Mouse (Mus musculus) lung, postnatal 0 days (tissue): ENCODE results near the gene Ikzf1. TPM values are rescaled to one million over a fixed set of nuclear protein-coding genes. Genes with fewer than 3 reads are reported as not detected.

Experiments used
- ATAC-seq: fragments of 200-750 bp; cut with Nextera tagmentation; 2 replicates; pipeline ENCODE4 v1.8.0; 2017; ENCODE audit warnings: moderate library complexity
- DNase-seq: peaks from one replicate; pipeline ENCODE4 v3.0.0-alpha.2; 2016; ENCODE audit warnings: low spot score
- H3K27ac ChIP-seq: fragments of 300-500 bp; sonication (generic); 2 replicates; pipeline ENCODE4 v1.5.1; 2014; ENCODE audit warnings: antibody characterized with exemption, mild to moderate bottlenecking, low read length, mixed read lengths
- H3K27me3 ChIP-seq: fragments of 300-500 bp; sonication (generic); replicated peaks from 2 replicates; pipeline ENCODE4 v1.6.1; 2014; ENCODE audit warnings: low read length, mixed read lengths; ENCODE audit not compliant: insufficient read depth
- H3K36me3 ChIP-seq: fragments of 300-500 bp; sonication (generic); 2 replicates; pipeline ENCODE4 v1.6.1; 2014; ENCODE audit warnings: low read length, mixed read lengths; ENCODE audit not compliant: insufficient read depth
- H3K4me1 ChIP-seq: fragments of 300-500 bp; sonication (generic); 2 replicates; pipeline ENCODE4 v1.6.1; 2014; ENCODE audit warnings: antibody characterized with exemption, low read depth, low read length, mixed read lengths; ENCODE audit not compliant: insufficient read depth
- H3K4me2 ChIP-seq: fragments of 300-500 bp; sonication (generic); replicated peaks from 2 replicates; pipeline ENCODE4 v1.6.1; 2014; ENCODE audit warnings: low read depth, mild to moderate bottlenecking, low read length, moderate library complexity, mixed read lengths
- H3K4me3 ChIP-seq: fragments of 300-500 bp; sonication (generic); 2 replicates; pipeline ENCODE4 v1.5.1; 2014; ENCODE audit warnings: low read depth, low read length
- H3K9ac ChIP-seq: fragments of 300-500 bp; sonication (generic); replicated peaks from 2 replicates; pipeline ENCODE4 v1.6.1; 2014; ENCODE audit warnings: low read depth, mild to moderate bottlenecking
- H3K9me3 ChIP-seq: fragments of 300-500 bp; sonication (generic); 2 replicates; pipeline ENCODE4 v1.6.1; 2016; ENCODE audit warnings: low read length, mixed read lengths
- CTCF ChIP-seq: IDR thresholded peaks from 2 replicates; pipeline ENCODE4 v1.5.1; 2016; ENCODE audit warnings: antibody characterized with exemption, mild to moderate bottlenecking
- EP300 ChIP-seq: IDR thresholded peaks from 2 replicates; pipeline ENCODE4 v1.6.1; 2016; ENCODE audit warnings: antibody characterized with exemption, mild to moderate bottlenecking, control low read depth
- WGBS: fragments of 180-500 bp; shearing (Covaris S2); extraction: QIAGEN DNeasy Blood & Tissue Kit; methylation state at CpG from one replicate; pipeline ENCODE4 v1.1.7; 2014; 5-methylcytosine and 5-hydroxymethylcytosine counted together
- polyA plus RNA-seq: library from polyadenylated mRNA; unstranded; fragments of >200 nt; fragmentation: Nextera tagmentation; extraction: Ambion mirVana; gene quantifications from 2 replicates; pipeline ENCODE4 v1.2.1, GENCODE M21; 2015

Ikzf1 gene
- polyA plus RNA-seq, 1 experiment from 2014 or later, result 1.7 TPM

DNA sequence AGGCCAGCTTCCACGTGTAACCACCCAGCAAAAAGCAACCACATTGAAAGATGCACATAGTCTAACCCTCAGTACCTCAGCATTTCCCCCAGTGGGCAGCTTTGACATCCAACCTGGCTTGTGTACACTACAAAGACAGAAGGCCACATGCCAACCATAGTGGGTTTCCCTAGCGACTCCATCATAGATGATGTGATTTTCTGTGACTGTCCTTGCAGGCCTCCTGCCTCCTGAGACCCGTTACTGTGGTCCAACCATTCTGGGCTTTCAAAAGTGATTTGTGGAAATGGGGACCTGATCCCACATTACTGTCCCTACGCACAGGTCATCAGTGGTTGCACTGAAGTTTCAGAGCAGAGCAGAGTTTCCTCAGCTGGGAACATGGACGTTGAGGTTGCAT, 90.1 kb downstream of the Ikzf1 start:
- 89% methylated on average over 5 of the region's 5 CpGs for WGBS
- DNase-seq (no peak), ATAC-seq (no peak)
- Histone ChIP-seq H3K4me1 (no peaks in the 10 kb centered on the region), H3K4me2 (no peak overlapping the region), H3K9ac (no peak overlapping the region), H3K9me3 (no peaks in the 10 kb centered on the region), H3K4me3 (no peak overlapping the region), H3K27ac (no peak overlapping the region), H3K36me3 (no peaks in the 10 kb centered on the region), H3K27me3 (no peaks in the 10 kb centered on the region)
- TF ChIP-seq CTCF (no peak), EP300 (no peak)

GRCm38 (mm10) chr11:11776071-11776821, 91.4 kb downstream of the Ikzf1 start:
- WGBS, result 67% methylated on average over 4 of the region's 4 CpGs
- Histone ChIP-seq H3K4me2 (no peak overlapping the region), H3K27ac (no peak overlapping the region), H3K4me1 (no peaks in the 10 kb centered on the region), H3K27me3 (no peaks in the 10 kb centered on the region), H3K36me3 (no peaks in the 10 kb centered on the region), H3K9ac (no peak overlapping the region), H3K9me3 (no peaks in the 10 kb centered on the region), H3K4me3 (no peak overlapping the region)
- no peak for DNase-seq
- ATAC-seq, result no peak
- TF ChIP-seq EP300 (no peak), CTCF (no peak)

GRCm38 (mm10) chr11:11776822-11777174, 92.0 kb downstream of the Ikzf1 start:
- no peaks in the 10 kb centered on the region for H3K36me3 ChIP-seq
- no peak overlapping the region for H3K27ac ChIP-seq
- no peak overlapping the region for H3K9ac ChIP-seq
- DNase-seq (no peak), ATAC-seq (no peak)
- H3K27me3 ChIP-seq, result no peaks in the 10 kb centered on the region
- H3K4me1 ChIP-seq, result no peaks in the 10 kb centered on the region
- WGBS, result 78% methylated on average over 7 of the region's 7 CpGs
- TF ChIP-seq EP300 (no peak), CTCF (0 out of 2 replicates have a peak, but pooled peaks have one; percentile 13)
- H3K4me3 ChIP-seq, result no peak overlapping the region
- H3K9me3 ChIP-seq, result no peaks in the 10 kb centered on the region
- H3K4me2 ChIP-seq, result no peak overlapping the region

GRCm38 (mm10) chr11:11777246-11777645, 92.4 kb downstream of the Ikzf1 start:
- 71% methylated on average over 3 of the region's 3 CpGs for WGBS
- DNase-seq, result no peak
- Histone ChIP-seq H3K27ac (no peak overlapping the region), H3K9me3 (no peaks in the 10 kb centered on the region), H3K9ac (no peak overlapping the region), H3K27me3 (no peaks in the 10 kb centered on the region), H3K36me3 (no peaks in the 10 kb centered on the region), H3K4me2 (no peak overlapping the region), H3K4me1 (no peaks in the 10 kb centered on the region), H3K4me3 (no peak overlapping the region)
- TF ChIP-seq EP300 (no peak), CTCF (no peak)
- no peak for ATAC-seq

GRCm38 (mm10) chr11:11777796-11778195, 93.0 kb downstream of the Ikzf1 start:
- H3K4me2 ChIP-seq, result no peak overlapping the region
- H3K27ac ChIP-seq, result no peak overlapping the region
- no peak for TF ChIP-seq EP300
- no peak for TF ChIP-seq CTCF
- ATAC-seq (no peak), DNase-seq (no peak)
- no peak overlapping the region for H3K4me3 ChIP-seq
- no peaks in the 10 kb centered on the region for H3K36me3 ChIP-seq
- no peaks in the 10 kb centered on the region for H3K27me3 ChIP-seq
- H3K9me3 ChIP-seq, result no peaks in the 10 kb centered on the region
- WGBS, result 74% methylated on average over 2 of the region's 2 CpGs
- no peak overlapping the region for H3K9ac ChIP-seq
- no peaks in the 10 kb centered on the region for H3K4me1 ChIP-seq

GRCm38 (mm10) chr11:11778345-11778744, 93.5 kb downstream of the Ikzf1 start:
- Histone ChIP-seq H3K27me3 (no peaks in the 10 kb centered on the region), H3K9ac (no peak overlapping the region), H3K9me3 (no peaks in the 10 kb centered on the region), H3K36me3 (no peaks in the 10 kb centered on the region), H3K4me1 (no peaks in the 10 kb centered on the region), H3K4me2 (no peak overlapping the region), H3K27ac (no peak overlapping the region), H3K4me3 (no peak overlapping the region)
- DNase-seq (no peak), ATAC-seq (no peak)
- WGBS, result 89% methylated on average over 6 of the region's 6 CpGs
- TF ChIP-seq CTCF, result no peak
- TF ChIP-seq EP300, result no peak
